Mouse (Mus musculus): ENCODE data around the gene Nek4. TPM values are rescaled to one million over a fixed set of nuclear protein-coding genes. Genes with fewer than 3 reads are reported as not detected.

The Nek4 gene
- polyA plus RNA-seq (2012; rRNA removed) = 2.3 and 2.6 TPM in 2 replicates

DNA sequence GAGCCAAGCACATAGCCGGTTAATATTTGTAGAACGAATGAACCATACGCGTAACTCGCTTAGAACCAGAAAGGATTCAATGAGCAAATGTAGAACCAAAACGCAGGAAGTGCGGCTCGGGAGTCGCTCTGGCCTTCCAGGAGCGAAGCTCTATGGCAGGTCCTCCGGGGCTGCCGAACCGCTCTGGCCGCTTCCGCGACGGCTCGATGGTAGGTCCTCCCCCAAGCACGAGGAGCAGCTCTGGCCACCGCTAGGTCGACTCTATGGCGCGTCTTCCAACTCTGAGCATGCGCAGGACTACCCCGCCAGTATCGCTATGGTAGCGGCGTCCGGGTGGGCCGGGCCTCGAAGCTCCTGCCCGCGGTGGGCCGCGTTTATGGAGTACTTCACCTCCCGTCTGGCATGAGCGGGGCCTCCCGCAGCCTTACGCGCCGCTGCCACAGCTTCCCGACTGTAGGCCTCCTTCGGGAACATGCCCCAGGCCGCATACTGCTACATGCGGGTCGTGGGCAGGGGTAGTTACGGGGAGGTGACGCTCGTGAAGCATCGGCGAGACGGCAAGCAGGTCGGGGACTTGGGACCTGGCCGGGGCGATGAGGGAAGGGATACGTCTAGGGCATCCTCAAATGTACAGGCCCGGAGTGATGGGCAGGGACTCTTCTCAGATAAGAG is at the start of gene Nek4:
Gene Nek4, plus strand, starts transcription at position 224 of the 672 bp plus-strand sequence.

DNA sequence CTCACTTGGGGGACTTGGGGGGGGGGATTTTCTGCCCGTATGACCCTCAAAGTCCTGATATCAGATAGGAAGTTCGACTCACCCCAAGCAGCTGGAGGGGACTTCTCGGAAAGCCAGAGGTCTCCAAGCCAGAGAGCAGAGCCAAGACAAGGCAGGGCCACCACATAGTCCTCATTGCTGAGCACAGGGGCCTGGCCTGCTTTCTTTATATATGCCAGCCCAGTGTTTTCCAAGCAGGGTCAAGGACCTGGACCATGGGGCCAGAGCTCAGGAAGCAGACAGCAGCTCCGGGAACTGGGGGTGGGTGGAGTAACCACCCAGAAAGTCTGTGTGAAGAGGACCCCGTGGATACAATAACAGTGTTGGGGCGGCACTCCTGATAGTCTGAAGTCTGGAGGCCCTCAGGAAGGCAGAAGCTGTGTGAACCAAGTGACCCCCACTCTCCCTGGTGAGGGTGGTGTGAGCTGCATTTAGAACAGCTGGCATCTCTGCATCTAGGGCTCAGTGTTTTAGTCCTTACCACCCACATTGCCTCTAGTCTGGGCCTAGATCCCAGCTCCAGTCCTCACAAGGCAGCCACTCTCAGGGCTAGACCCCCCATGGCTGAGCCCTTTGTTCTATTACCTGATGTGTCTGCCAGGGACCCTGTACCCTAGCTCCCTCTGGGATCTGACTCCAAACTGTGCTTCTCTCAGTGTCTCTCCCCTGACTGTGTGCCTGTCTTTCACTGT is 27.6 kb upstream of the Nek4 start, which contains the start of gene Itih3:
Gene Itih3, minus strand, starts transcription at position 386 of the 731 bp plus-strand sequence.

DNA sequence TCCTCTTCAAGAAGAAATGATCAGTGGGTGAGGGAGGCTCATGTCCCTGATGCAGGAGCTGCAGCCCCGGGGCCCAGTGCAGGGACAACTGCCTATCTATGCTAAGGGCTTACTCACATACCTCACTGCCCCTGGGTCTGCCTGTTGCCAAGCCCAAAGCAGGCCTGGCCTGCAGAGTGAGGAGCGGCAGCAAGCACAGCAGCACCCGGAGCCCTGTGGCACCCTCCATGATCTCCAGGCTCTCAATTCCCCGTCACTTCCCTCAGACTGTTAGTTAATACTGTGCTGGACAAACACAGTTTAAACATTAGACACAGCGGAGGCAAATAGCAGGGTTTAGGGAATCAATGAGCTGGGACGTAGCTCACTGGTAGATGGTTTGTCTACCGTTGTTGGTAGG is 8.1 kb upstream of the Nek4 start, which contains the start of gene Itih1:
Gene Itih1, minus strand, starts transcription at position 252 of the 400 bp plus-strand sequence.

GRCm38 (mm10) chr14:31001307-31002205 is 50.4 kb downstream of the Nek4 start, which contains the start of the genes Glt8d1 and Spcs1:
Gene Glt8d1 (plus strand): TSS chr14:31001400.
Gene Spcs1 (minus strand): TSS chr14:31001672.

GRCm38 (mm10) chr14:31018860-31019291 is 67.7 kb downstream of the Nek4 start, which contains the start of the genes Pbrm1 and Gnl3:
Gene Pbrm1 (plus strand): TSS chr14:31019138.
Gene Gnl3 (minus strand): TSS chr14:31019152.

Other genes with a start within 250 kb of the Nek4 start
- 3.1 and 3.2 TPM in 2 replicates for gene Sfmbt1, start 236.5 kb upstream of the Nek4 start, polyA plus RNA-seq (2012; rRNA removed)
- 6.0 and 7.1 TPM in 2 replicates for gene Tmem110, start 125.8 kb upstream of the Nek4 start, polyA plus RNA-seq (2012; rRNA removed)
- gene Mustn1, start 72.2 kb upstream of the Nek4 start, polyA plus RNA-seq (2012; rRNA removed) = 1.9 and 2.0 TPM in 2 replicates
- 481 and 488 TPM in 2 replicates for gene Itih4, start 64.9 kb upstream of the Nek4 start, polyA plus RNA-seq (2012; rRNA removed)
- 1,079 and 1,347 TPM in 2 replicates for gene Itih3, start 27.6 kb upstream of the Nek4 start, polyA plus RNA-seq (2012; rRNA removed)
- 142 and 148 TPM in 2 replicates for gene Itih1, start 8.1 kb upstream of the Nek4 start, polyA plus RNA-seq (2012; rRNA removed)
- gene Glt8d1, start 50.0 kb downstream of the Nek4 start, polyA plus RNA-seq (2012; rRNA removed) = 16.6 and 20.6 TPM in 2 replicates
- gene Spcs1, start 50.3 kb downstream of the Nek4 start, polyA plus RNA-seq (2012; rRNA removed) = 231 and 239 TPM in 2 replicates
- gene Pbrm1, start 67.8 kb downstream of the Nek4 start, polyA plus RNA-seq (2012; rRNA removed) = 7.2 and 7.4 TPM in 2 replicates
- 50.8 and 54.5 TPM in 2 replicates for gene Gnl3, start 67.8 kb downstream of the Nek4 start, polyA plus RNA-seq (2012; rRNA removed)
- 20.7 and 25.1 TPM in 2 replicates for gene Smim4, start 177.6 kb downstream of the Nek4 start, polyA plus RNA-seq (2012; rRNA removed)
- gene Nt5dc2, start 179.7 kb downstream of the Nek4 start, polyA plus RNA-seq (2012; rRNA removed) = 145 and 192 TPM in 2 replicates
- gene Stab1, start 217.3 kb downstream of the Nek4 start, polyA plus RNA-seq (2012; rRNA removed) = 29.0 and 38.2 TPM in 2 replicates

Measured in liver, embryonic 18 days (tissue).